Mouse (Mus musculus): ENCODE measurements around the gene Wwc2.

GRCm38 (mm10) chr8:47924921-47925320 is 65.8 kb downstream of the Wwc2 start:
- TF ChIP-seq GATA1 (IDR thresholded peaks at IDR 0.05; ENCODE audit: borderline replicate concordance, low read length), result no peak
- no peak for TF ChIP-seq FLI1 (IDR thresholded peaks at IDR 0.05; ENCODE audit: low read length)
